Mouse (Mus musculus): ENCODE measurements around the gene Myh10.

DNA sequence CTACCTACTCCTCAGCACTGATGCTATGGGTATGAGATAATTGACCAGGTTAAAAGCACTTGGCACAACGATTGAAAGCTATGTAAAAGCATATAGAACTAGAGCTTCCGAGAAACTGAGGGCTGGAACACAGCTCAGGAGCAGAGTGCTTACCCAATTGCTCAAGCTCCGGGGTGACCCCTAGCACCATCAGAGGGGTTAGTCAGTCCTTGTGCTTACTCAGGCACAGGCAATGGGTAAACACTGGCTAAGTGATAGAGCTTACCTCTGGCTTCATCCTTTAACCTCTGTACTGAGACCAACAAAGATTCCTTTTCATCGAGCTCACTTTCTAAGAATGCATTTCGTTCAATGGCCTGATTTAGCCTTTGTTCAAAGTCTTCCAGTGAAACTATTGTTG, 148.2 kb downstream of the Myh10 start:
- TF ChIP-seq CTCF (IDR thresholded peaks at IDR 0.05; ENCODE audit: borderline replicate concordance, extremely low read depth, insufficient read depth, insufficient read length), result no peak
- TF ChIP-seq POLR2A (IDR thresholded peaks at IDR 0.05; ENCODE audit: borderline replicate concordance, extremely low read depth, insufficient read depth, insufficient read length, poor library complexity, severe bottlenecking), result no peak

Data from brain, embryonic 14.5 days (tissue).